In the genomic region with DNA sequence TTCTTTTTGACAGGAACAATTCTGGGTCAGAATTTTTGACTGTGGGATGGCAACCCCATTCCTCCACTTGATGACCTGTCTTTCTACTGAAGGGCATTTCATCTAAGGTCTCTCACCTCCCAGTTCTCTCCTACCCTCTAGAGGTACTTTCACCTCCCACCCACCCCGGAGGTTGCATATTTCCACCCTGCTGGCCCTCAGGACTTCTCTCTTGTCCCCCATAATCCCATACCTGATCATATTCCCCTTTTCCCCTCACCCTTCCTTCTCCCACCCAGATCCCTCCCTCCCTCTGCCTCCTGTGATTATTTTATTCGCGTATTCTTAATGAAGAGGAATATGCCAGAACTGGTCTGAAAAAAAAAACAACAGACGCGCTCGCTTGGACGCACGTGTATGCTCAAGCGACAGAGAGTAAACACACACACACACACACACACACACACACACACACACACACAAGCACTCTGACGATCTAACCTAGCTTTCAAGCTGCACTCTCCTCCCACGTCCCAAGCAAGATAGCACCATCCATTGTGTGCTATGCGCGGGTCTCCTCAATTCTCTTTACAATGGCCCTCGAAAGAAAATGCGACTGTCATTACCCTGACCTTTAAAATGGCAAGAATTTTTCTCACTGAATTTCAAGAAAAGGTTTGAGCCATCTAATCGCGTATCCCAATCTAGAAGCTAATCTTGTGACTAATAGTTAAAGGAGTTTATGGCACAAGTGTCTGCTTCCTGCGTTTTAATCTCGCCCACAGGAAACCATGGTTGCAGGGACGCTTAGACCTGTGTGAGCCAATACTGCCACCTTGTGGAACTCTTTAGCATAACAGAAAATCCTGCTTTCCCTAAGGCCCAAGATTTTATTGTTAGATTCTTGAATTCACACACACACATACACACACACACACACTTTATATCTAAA, we compare ENCODE assay signal across 8 mouse cellular contexts.
A peak's percentile ranks its signal among the peaks of the same experiment; 100 is the strongest.
DNase-seq lines count a peak whose midpoint lies in the region; ATAC-seq lines count a peak whose summit lies in the region.

No protein-coding gene starts in this region.

- ATAC-seq in heart, embryonic 12.5 days (ENCODE audit: insufficient number of reproducible peaks, low FRiP score) = no peak
- peak; percentile 89 for ATAC-seq in kidney, embryonic 15.5 days (replicated peaks; ENCODE audit: low FRiP score)
- peak; percentile 76; the same call in 1 of the 2 replicates for ATAC-seq in limb, embryonic 13.5 days (ENCODE audit: low FRiP score, low read depth)
- peak; percentile 87 for ATAC-seq in midbrain, embryonic 15.5 days (replicated peaks)

- H3K9me3 ChIP-seq in heart, embryonic 12.5 days (replicated peaks) = no peaks in the 10 kb centered on the region
- no peaks in the 10 kb centered on the region for H3K9me3 ChIP-seq in kidney, embryonic 15.5 days (replicated peaks)
- no peaks in the 10 kb centered on the region for H3K9me3 ChIP-seq in limb, embryonic 13.5 days
- no peaks in the 10 kb centered on the region for H3K9me3 ChIP-seq in midbrain, embryonic 15.5 days

- peak overlapping the region; percentile 69 for H3K4me2 ChIP-seq in heart, embryonic 12.5 days
- peak overlapping the region; percentile 58 for H3K4me2 ChIP-seq in kidney, embryonic 15.5 days
- H3K4me2 ChIP-seq in limb, embryonic 13.5 days (replicated peaks) = peak overlapping the region; percentile 63
- H3K4me2 ChIP-seq in midbrain, embryonic 15.5 days = peak overlapping the region; percentile 52

- H3K4me1 ChIP-seq in heart, embryonic 12.5 days (replicated peaks) = no peaks in the 10 kb centered on the region
- H3K4me1 ChIP-seq in kidney, embryonic 15.5 days = 0 out of 2 replicates have a peak, but pooled peaks cover 5% of the 10 kb centered on the region
- H3K4me1 ChIP-seq in limb, embryonic 13.5 days = peaks cover 6% of the 10 kb centered on the region; the same call in 1 of the 2 replicates
- peaks cover 24% of the 10 kb centered on the region for H3K4me1 ChIP-seq in midbrain, embryonic 15.5 days

- WGBS in heart, embryonic 12.5 days = 22% methylated on average over 20 of the region's 20 CpGs
- 10% methylated on average over 20 of the region's 20 CpGs for WGBS in kidney, embryonic 15.5 days
- WGBS in limb, embryonic 13.5 days = 17% methylated on average over 20 of the region's 20 CpGs
- WGBS in midbrain, embryonic 15.5 days = 5% methylated on average over 20 of the region's 20 CpGs

- peak overlapping the region; percentile 39 for H3K4me3 ChIP-seq in heart, embryonic 12.5 days
- H3K4me3 ChIP-seq in kidney, embryonic 15.5 days (replicated peaks) = peak overlapping the region; percentile 38
- H3K4me3 ChIP-seq in limb, embryonic 13.5 days = peak overlapping the region; percentile 36
- peak overlapping the region; percentile 38 for H3K4me3 ChIP-seq in midbrain, embryonic 15.5 days

- H3K27me3 ChIP-seq in heart, embryonic 12.5 days (replicated peaks) = no peaks in the 10 kb centered on the region
- H3K27me3 ChIP-seq in kidney, embryonic 15.5 days = no peaks in the 10 kb centered on the region
- 0 out of 2 replicates have a peak, but pooled peaks cover 6% of the 10 kb centered on the region for H3K27me3 ChIP-seq in limb, embryonic 13.5 days
- no peaks in the 10 kb centered on the region for H3K27me3 ChIP-seq in midbrain, embryonic 15.5 days (replicated peaks)

- H3K9ac ChIP-seq in heart, embryonic 12.5 days = 0 out of 2 replicates have a peak overlapping the region, but pooled peaks have one; percentile 40
- no peak overlapping the region for H3K9ac ChIP-seq in kidney, embryonic 15.5 days
- no peak overlapping the region for H3K9ac ChIP-seq in limb, embryonic 13.5 days
- peak overlapping the region; percentile 33; the same call in 1 of the 2 replicates for H3K9ac ChIP-seq in midbrain, embryonic 15.5 days

- H3K27ac ChIP-seq in heart, embryonic 12.5 days (ENCODE audit: poor library complexity, severe bottlenecking) = no peak overlapping the region
- no peak overlapping the region for H3K27ac ChIP-seq in kidney, embryonic 15.5 days
- no peak overlapping the region for H3K27ac ChIP-seq in limb, embryonic 13.5 days
- H3K27ac ChIP-seq in midbrain, embryonic 15.5 days = peak overlapping the region; percentile 63

- H3K36me3 ChIP-seq in heart, embryonic 12.5 days = no peaks in the 10 kb centered on the region
- H3K36me3 ChIP-seq in kidney, embryonic 15.5 days = no peaks in the 10 kb centered on the region
- no peaks in the 10 kb centered on the region for H3K36me3 ChIP-seq in limb, embryonic 13.5 days
- no peaks in the 10 kb centered on the region for H3K36me3 ChIP-seq in midbrain, embryonic 15.5 days (replicated peaks)

- peak; percentile 10 for DNase-seq in CD4-positive helper T cell, adult 2 months (ENCODE audit: low read depth, low spot score)
- peak; percentile 47 for DNase-seq in adrenal gland, adult 2 months
- peak; percentile 67 for DNase-seq in embryo, embryonic 11.5 days (ENCODE audit: low read depth, low spot score)
- peak; percentile 57 for DNase-seq in testis, postnatal 10 days (ENCODE audit: low spot score)

Comparison
In these comparisons a context has a peak if more than half of its experiments do, and no peak if none do; other contexts are left out.
1. DNase-seq: peak in every context shown above with its lines; median percentile 67 in embryo, embryonic 11.5 days; 57 in testis, postnatal 10 days; 47 in adrenal gland, adult 2 months; 10 in CD4-positive helper T cell, adult 2 months.
2. H3K9ac ChIP-seq: peak in heart, embryonic 12.5 days (single experiment) and midbrain, embryonic 15.5 days (single experiment); none in kidney, embryonic 15.5 days (single experiment) and limb, embryonic 13.5 days (single experiment).
3. Peak in every context shown above with its lines, with median percentiles within 50 percentile points of each other: H3K4me2 ChIP-seq and H3K4me3 ChIP-seq.